Mouse (Mus musculus): ENCODE measurements around the gene Cx3cr1. TPM values are rescaled to one million over a fixed set of nuclear protein-coding genes. Genes with fewer than 3 reads are reported as not detected.

The Cx3cr1 gene
- polyA plus RNA-seq, 1 experiment from 2014 or later: 7.5 TPM

DNA sequence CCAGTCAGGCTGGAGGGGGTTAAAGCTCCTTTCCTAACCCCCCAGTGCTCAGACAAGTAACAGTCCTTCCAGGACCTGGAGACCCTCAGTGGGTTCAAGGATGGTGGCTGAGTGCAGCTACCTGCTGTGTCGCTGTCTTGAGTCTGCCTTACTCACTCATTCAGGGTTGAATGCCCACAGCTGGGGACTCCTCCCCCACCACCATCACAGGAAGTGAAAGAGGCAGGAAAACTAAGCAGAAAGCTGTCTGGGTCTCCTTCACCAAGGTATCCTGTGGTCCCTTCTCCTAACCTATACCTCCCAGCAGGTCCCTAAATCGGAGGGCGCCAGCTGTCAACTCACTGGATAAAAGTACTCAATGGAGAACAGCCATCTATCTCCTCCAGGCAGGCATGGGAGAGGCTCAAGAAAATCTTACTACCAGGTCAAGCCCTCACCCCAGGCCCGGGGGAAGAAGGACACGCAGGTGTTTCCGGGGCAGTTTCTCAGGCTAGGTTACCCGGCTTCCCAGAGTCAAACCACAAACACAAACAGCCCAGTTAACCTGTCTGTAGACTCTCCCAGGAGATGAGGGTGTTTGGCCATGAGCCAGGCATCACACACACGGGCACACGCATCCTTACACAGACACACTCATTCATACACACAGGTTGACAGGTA is 91.4 kb downstream of the Cx3cr1 start:
- no peak for ATAC-seq (ENCODE audit: insufficient number of reproducible peaks, insufficient read depth, low FRiP score, low read depth)
- Histone ChIP-seq H3K9ac (ENCODE audit: low read length) (peak overlapping the region; percentile 1; the same call in 1 of the 2 replicates), H3K27ac (replicated peaks in 1 of 2; ENCODE audit: control insufficient read depth in 1 of 2, insufficient read depth in 1 of 2, low read depth in 2 of 2, low read length in 2 of 2) (peak overlapping the region; percentile 19 to 56; a peak in 3 of 4 replicates)

DNA sequence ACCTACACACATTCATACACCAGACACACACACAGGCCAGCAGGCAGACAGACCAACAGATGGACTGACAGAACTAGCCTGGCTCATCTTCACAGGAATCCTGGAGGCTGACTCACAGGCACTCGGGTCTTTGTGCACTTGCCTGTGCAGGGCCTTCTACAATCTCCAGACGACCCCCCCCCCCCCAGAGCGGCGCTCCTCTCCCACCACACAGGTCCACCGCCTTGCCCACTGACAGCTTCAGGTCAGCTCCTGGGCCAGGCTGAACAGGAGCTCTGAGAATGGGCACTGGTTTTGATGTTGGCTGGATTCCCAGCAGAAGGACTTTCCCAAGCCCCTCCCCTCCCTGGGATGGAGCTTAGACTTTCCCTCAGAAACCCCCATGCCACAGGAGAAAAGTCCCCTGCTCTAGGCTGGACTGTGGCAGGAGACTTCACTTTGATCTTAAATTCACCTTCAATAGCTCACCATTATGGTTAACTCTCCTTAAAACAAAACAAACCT is 92.1 kb downstream of the Cx3cr1 start:
- peaks cover 28% of the 10 kb centered on the region for H3K36me3 ChIP-seq (ENCODE audit: control insufficient read depth, insufficient read depth, low read length)
- H3K9me3 ChIP-seq (ENCODE audit: control insufficient read depth, low read length): no peaks in the 10 kb centered on the region
- no peak overlapping the region for H3K4me3 ChIP-seq (ENCODE audit: control insufficient read depth in 1 of 2, insufficient read depth in 1 of 2, low read depth in 1 of 2, low read length in 2 of 2)
- no peaks in the 10 kb centered on the region for H3K27me3 ChIP-seq (ENCODE audit: control insufficient read depth, insufficient read depth, low read length)
- no peak for ATAC-seq (ENCODE audit: insufficient number of reproducible peaks, insufficient read depth, low FRiP score, low read depth)
- peaks cover 51 to 62% of the 10 kb centered on the region in 2 experiments for H3K4me1 ChIP-seq (ENCODE audit: control insufficient read depth in 2 of 2, insufficient read depth in 2 of 2, low read length in 2 of 2)
- 18% methylated on average over 5 of the region's 5 CpGs for WGBS
- H3K4me2 ChIP-seq (ENCODE audit: low read length): peak overlapping the region; percentile 43
- H3K9ac ChIP-seq (ENCODE audit: low read length): 0 out of 2 replicates have a peak overlapping the region, but pooled peaks have one; percentile 52
- H3K27ac ChIP-seq (replicated peaks in 1 of 2; ENCODE audit: control insufficient read depth in 1 of 2, insufficient read depth in 1 of 2, low read depth in 2 of 2, low read length in 2 of 2): peak overlapping the region; percentile 51 to 56

More for the DNA sequence above, 91.4 kb downstream of the Cx3cr1 start:
- 55% methylated on average over 9 of the region's 9 CpGs for WGBS
- Histone ChIP-seq H3K4me2 (ENCODE audit: low read length) (0 out of 2 replicates have a peak overlapping the region, but pooled peaks have one; percentile 9), H3K4me3 (ENCODE audit: control insufficient read depth in 1 of 2, insufficient read depth in 1 of 2, low read depth in 1 of 2, low read length in 2 of 2) (no peak overlapping the region), H3K27me3 (ENCODE audit: control insufficient read depth, insufficient read depth, low read length) (no peaks in the 10 kb centered on the region), H3K4me1 (ENCODE audit: control insufficient read depth in 2 of 2, insufficient read depth in 2 of 2, low read length in 2 of 2) (peaks cover 54 to 64% of the 10 kb centered on the region in 2 experiments), H3K9me3 (ENCODE audit: control insufficient read depth, low read length) (no peaks in the 10 kb centered on the region), H3K36me3 (ENCODE audit: control insufficient read depth, insufficient read depth, low read length) (peaks cover 21% of the 10 kb centered on the region)

DNA sequence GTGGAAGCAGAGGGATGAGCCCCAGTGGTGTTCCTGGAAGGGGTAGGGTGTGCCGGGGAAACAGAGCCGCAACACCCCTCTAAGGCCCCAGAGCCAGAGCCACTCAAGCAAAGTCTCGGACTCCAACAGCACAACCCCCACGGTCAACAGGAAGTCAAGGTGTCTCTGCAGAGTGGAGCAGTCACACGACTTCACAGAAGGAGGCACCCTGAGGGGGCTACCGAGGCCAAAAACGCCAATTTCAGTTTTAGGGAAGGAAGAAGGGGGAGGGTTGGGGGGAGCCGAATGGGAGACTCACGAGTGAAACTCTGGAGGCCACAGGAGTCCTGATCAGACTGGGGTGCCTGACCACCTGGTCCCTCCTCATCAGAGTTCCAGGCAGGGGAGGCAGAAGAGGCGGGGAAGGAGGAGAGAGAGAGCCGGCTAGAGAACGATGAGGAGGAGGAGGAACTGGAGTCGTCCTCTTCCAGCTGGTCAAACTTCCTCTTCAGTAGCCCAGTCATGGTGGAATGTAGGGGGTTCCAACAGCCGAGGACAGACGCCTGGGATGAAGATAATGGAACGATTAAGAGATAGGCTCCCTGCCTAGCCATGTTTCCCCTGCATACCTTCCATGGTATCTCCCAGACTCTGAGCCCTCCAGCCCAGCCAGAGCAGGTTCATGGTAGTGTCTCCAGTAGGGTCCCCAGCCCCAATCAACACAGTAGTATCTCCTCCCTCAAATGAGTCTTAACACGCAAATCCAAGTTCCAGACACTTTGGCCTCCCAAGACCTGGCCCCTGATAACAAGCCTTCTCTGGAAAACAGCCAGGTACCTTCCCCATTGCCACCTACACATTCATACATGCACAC is 92.7 kb downstream of the Cx3cr1 start:
- Histone ChIP-seq H3K4me3 (ENCODE audit: control insufficient read depth in 1 of 2, insufficient read depth in 1 of 2, low read depth in 1 of 2, low read length in 2 of 2) (no peak overlapping the region), H3K27me3 (ENCODE audit: control insufficient read depth, insufficient read depth, low read length) (no peaks in the 10 kb centered on the region), H3K4me2 (ENCODE audit: low read length) (peak overlapping the region; percentile 43), H3K9me3 (ENCODE audit: control insufficient read depth, low read length) (no peaks in the 10 kb centered on the region), H3K36me3 (ENCODE audit: control insufficient read depth, insufficient read depth, low read length) (peaks cover 35% of the 10 kb centered on the region), H3K4me1 (ENCODE audit: control insufficient read depth in 2 of 2, insufficient read depth in 2 of 2, low read length in 2 of 2) (peaks cover 46 to 55% of the 10 kb centered on the region in 2 experiments), H3K9ac (ENCODE audit: low read length) (peak overlapping the region; percentile 52), H3K27ac (replicated peaks in 1 of 2; ENCODE audit: control insufficient read depth in 1 of 2, insufficient read depth in 1 of 2, low read depth in 2 of 2, low read length in 2 of 2) (peak overlapping the region in 1 of 2 experiments; percentile 51; a peak in 2 of 4 replicates)
- 21% methylated on average over 17 of the region's 17 CpGs for WGBS
- no peak for ATAC-seq (ENCODE audit: insufficient number of reproducible peaks, insufficient read depth, low FRiP score, low read depth)

DNA sequence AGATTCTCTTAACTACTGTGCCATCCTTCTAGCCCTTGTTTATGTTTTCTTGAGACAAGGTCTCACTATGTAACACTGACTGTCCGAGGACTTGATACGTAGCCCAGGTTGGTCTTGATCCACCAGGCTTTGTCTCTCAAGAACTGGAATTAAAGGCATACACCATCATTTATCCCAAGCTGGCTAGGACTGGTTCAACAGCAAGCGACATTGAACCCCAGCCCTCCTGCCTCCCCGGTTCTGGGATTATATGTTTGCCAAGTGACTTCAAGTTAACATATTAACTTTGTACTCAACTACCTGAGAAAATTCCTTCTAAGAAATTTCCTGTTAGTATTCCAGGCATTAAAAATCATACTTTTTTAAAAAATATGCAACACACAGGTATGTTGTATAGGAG is 94.4 kb downstream of the Cx3cr1 start:
- WGBS: 97% methylated on average over 4 of the region's 4 CpGs
- Histone ChIP-seq H3K36me3 (ENCODE audit: control insufficient read depth, insufficient read depth, low read length) (peaks cover 45% of the 10 kb centered on the region), H3K9ac (ENCODE audit: low read length) (no peak overlapping the region)

DNA sequence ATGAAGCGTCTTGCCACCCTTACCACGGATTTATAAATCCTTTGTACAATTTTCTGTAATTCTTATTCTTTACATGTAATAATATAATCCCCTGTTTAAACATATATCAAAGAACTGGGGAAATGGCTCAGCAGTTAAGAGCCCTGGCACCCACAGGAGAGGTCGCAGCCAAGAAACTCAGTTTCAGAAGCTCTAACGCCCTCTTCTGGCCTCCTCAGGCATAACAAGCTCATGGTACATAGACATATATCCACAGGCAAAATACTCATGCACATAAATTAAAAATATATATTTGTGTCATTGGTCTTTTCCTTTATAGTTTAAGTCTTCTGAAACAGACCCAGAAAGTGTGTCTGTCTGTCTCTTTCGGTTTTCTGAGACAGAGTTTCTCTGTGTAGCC is 95.1 kb downstream of the Cx3cr1 start:
- Histone ChIP-seq H3K9ac (ENCODE audit: low read length) (no peak overlapping the region), H3K4me3 (ENCODE audit: control insufficient read depth in 1 of 2, insufficient read depth in 1 of 2, low read depth in 1 of 2, low read length in 2 of 2) (no peak overlapping the region), H3K9me3 (ENCODE audit: control insufficient read depth, low read length) (no peaks in the 10 kb centered on the region), H3K27me3 (ENCODE audit: control insufficient read depth, insufficient read depth, low read length) (no peaks in the 10 kb centered on the region), H3K4me1 (ENCODE audit: control insufficient read depth in 2 of 2, insufficient read depth in 2 of 2, low read length in 2 of 2) (peaks cover 41 to 52% of the 10 kb centered on the region in 2 experiments), H3K36me3 (ENCODE audit: control insufficient read depth, insufficient read depth, low read length) (peaks cover 45% of the 10 kb centered on the region), H3K4me2 (ENCODE audit: low read length) (no peak overlapping the region), H3K27ac (replicated peaks in 1 of 2; ENCODE audit: control insufficient read depth in 1 of 2, insufficient read depth in 1 of 2, low read depth in 2 of 2, low read length in 2 of 2) (no peak overlapping the region)
- ATAC-seq (ENCODE audit: insufficient number of reproducible peaks, insufficient read depth, low FRiP score, low read depth): no peak
- 75% methylated on average over 5 of the region's 5 CpGs for WGBS

More for the DNA sequence above, 94.4 kb downstream of the Cx3cr1 start:
- Histone ChIP-seq H3K4me2 (ENCODE audit: low read length) (no peak overlapping the region), H3K27me3 (ENCODE audit: control insufficient read depth, insufficient read depth, low read length) (no peaks in the 10 kb centered on the region), H3K4me1 (ENCODE audit: control insufficient read depth in 2 of 2, insufficient read depth in 2 of 2, low read length in 2 of 2) (peaks cover 41 to 52% of the 10 kb centered on the region in 2 experiments), H3K4me3 (ENCODE audit: control insufficient read depth in 1 of 2, insufficient read depth in 1 of 2, low read depth in 1 of 2, low read length in 2 of 2) (no peak overlapping the region), H3K27ac (replicated peaks in 1 of 2; ENCODE audit: control insufficient read depth in 1 of 2, insufficient read depth in 1 of 2, low read depth in 2 of 2, low read length in 2 of 2) (no peak overlapping the region), H3K9me3 (ENCODE audit: control insufficient read depth, low read length) (no peaks in the 10 kb centered on the region)
- no peak for ATAC-seq (ENCODE audit: insufficient number of reproducible peaks, insufficient read depth, low FRiP score, low read depth)

DNA sequence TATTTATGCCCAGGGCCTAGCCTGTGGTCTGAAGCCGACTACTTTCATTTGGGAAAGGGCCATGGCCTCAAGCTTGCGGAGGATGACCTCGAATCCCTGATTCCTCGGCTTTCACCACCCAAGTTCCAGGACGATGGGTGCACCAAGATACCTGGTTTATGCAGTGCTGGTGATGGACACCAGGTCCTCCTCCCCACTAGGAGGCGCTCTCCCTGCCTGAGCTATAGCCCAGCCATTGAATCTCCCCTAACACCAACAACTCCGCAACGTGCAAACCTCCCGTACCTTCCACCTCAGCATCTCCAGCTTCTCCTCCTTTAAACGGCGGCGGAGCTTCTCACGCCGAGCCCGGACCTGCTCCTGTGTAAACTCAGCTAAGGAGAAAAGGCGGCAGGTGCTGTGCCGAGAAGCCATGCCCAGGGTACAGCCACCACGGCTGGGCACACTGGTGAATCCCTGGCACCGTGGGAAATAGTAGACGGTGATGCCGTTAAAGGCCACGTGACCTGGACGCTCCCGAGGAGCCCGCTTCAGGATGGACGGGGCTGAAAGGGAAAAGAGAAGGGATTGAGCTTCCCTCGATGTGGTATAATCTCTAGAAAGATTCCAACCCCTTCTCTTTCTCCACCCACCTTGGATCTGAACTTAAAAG is 95.7 kb downstream of the Cx3cr1 start:
- no peak overlapping the region for H3K4me3 ChIP-seq (ENCODE audit: control insufficient read depth in 1 of 2, insufficient read depth in 1 of 2, low read depth in 1 of 2, low read length in 2 of 2)
- H3K27ac ChIP-seq (replicated peaks in 1 of 2; ENCODE audit: control insufficient read depth in 1 of 2, insufficient read depth in 1 of 2, low read depth in 2 of 2, low read length in 2 of 2): no peak overlapping the region
- peaks cover 39 to 52% of the 10 kb centered on the region in 2 experiments for H3K4me1 ChIP-seq (ENCODE audit: control insufficient read depth in 2 of 2, insufficient read depth in 2 of 2, low read length in 2 of 2)
- H3K4me2 ChIP-seq (ENCODE audit: low read length): no peak overlapping the region
- ATAC-seq (ENCODE audit: insufficient number of reproducible peaks, insufficient read depth, low FRiP score, low read depth): no peak
- WGBS: 88% methylated on average over 27 of the region's 27 CpGs
- no peaks in the 10 kb centered on the region for H3K27me3 ChIP-seq (ENCODE audit: control insufficient read depth, insufficient read depth, low read length)
- H3K36me3 ChIP-seq (ENCODE audit: control insufficient read depth, insufficient read depth, low read length): peaks cover 45% of the 10 kb centered on the region
- H3K9me3 ChIP-seq (ENCODE audit: control insufficient read depth, low read length): no peaks in the 10 kb centered on the region
- no peak overlapping the region for H3K9ac ChIP-seq (ENCODE audit: low read length)

DNA sequence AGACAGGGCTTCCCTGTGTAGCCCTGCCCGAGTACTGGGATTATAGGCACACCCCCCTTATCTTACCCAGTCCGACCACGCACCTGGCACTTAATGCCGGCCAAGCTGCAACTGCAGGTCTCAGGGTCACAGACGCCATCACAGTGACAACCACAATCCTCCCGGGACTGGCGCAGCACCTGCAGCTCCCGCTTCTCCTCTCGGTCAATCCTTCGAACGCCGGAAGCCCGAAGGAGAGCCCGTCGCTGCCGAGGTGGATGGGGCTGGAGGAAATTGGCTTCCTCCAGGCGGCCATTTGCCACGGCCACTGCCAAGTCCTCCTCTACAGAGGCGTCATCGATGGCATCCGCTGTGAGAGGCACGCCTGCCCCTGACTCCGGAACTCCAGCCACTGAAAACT is 96.4 kb downstream of the Cx3cr1 start:
- WGBS: 93% methylated on average over 23 of the region's 23 CpGs
- Histone ChIP-seq H3K4me1 (ENCODE audit: control insufficient read depth in 2 of 2, insufficient read depth in 2 of 2, low read length in 2 of 2) (peaks cover 32 to 47% of the 10 kb centered on the region in 2 experiments), H3K4me3 (ENCODE audit: control insufficient read depth in 1 of 2, insufficient read depth in 1 of 2, low read depth in 1 of 2, low read length in 2 of 2) (no peak overlapping the region), H3K9ac (ENCODE audit: low read length) (no peak overlapping the region), H3K27ac (replicated peaks in 1 of 2; ENCODE audit: control insufficient read depth in 1 of 2, insufficient read depth in 1 of 2, low read depth in 2 of 2, low read length in 2 of 2) (no peak overlapping the region), H3K27me3 (ENCODE audit: control insufficient read depth, insufficient read depth, low read length) (no peaks in the 10 kb centered on the region), H3K9me3 (ENCODE audit: control insufficient read depth, low read length) (no peaks in the 10 kb centered on the region), H3K36me3 (ENCODE audit: control insufficient read depth, insufficient read depth, low read length) (peaks cover 45% of the 10 kb centered on the region), H3K4me2 (ENCODE audit: low read length) (no peak overlapping the region)
- no peak for ATAC-seq (ENCODE audit: insufficient number of reproducible peaks, insufficient read depth, low FRiP score, low read depth)
